Mouse (Mus musculus) heart, postnatal 0 days (tissue): ENCODE results near the gene Gm42906.

Experiments used
- CTCF ChIP-seq: IDR thresholded peaks from 2 replicates; pipeline ENCODE4 v1.5.1; 2016; ENCODE audit warnings: antibody characterized with exemption, control low read depth, low read depth
- EP300 ChIP-seq: IDR thresholded peaks from 2 replicates; pipeline ENCODE4 v1.6.1; 2016; ENCODE audit warnings: antibody characterized with exemption, low read depth

DNA sequence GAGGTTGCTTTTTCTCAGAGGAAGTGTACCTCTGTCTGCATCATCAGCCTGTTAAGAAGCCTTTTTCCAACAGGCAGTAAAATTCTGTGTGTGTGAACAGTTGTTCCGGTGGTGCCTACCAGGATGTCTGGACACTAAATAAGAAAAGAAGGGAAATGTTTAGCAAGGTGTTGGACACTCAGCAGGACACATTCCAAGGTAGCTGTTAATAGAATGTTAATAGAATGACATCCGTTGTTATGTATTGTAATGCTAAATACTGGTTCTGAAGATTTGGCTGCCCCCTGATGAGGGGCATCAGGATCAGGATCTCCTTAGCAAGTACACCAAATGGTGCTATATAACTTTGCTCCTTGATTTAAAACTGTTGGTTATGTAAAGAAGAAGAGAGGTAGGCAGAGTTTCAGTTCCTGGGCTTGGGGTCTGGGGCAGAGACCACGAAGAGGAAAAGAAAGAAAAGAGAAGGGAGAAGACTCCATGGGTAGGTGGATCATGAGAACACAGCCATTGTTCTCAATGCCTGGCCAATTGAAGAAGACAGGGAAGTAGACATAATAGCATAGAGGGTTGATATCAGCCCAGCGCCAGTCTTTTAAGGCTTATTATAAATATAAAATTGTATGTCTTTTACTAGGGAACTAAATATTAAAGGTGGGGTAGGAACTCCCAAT is 204.1 kb downstream of the Gm42906 start:
- TF ChIP-seq CTCF (no peak), EP300 (no peak)
